Mouse (Mus musculus) heart, adult 2 months (tissue): ENCODE data around the gene Mapk6. TPM values are rescaled to one million over a fixed set of nuclear protein-coding genes. Genes with fewer than 3 reads are reported as not detected.
A peak's percentile ranks its signal among the peaks of the same experiment; 100 is the strongest.

Experiments used
- DNase-seq, 2 experiments: peaks; one replicate each; pipeline ENCODE4 v3.0.0; 2021
- H3K27ac ChIP-seq: fragments of 200-600 bp; 2 replicates; pipeline ENCODE4 v1.8.1; 2022
- H3K27me3 ChIP-seq: fragments of 200-500 bp; 2 replicates; pipeline ENCODE4 v1.6.1; 2012; ENCODE audit warnings: mild to moderate bottlenecking, low read length, inconsistent platforms, mixed read lengths; ENCODE audit not compliant: control insufficient read depth, insufficient read depth
- H3K36me3 ChIP-seq: fragments of 200-500 bp; 2 replicates; pipeline ENCODE4 v1.6.1; 2012; ENCODE audit warnings: low read length, inconsistent platforms; ENCODE audit not compliant: control insufficient read depth, insufficient read depth
- H3K4me1 ChIP-seq: fragments of 200-500 bp; 2 replicates; pipeline ENCODE4 v1.6.1; 2011; ENCODE audit warnings: low read length; ENCODE audit not compliant: control insufficient read depth, insufficient read depth
- H3K4me3 ChIP-seq: fragments of 200-600 bp; 2 replicates; pipeline ENCODE4 v1.8.1; 2022
- H3K79me2 ChIP-seq: fragments of 200-500 bp; replicated peaks from 2 replicates; pipeline ENCODE4 v1.6.1; 2012; ENCODE audit warnings: mild to moderate bottlenecking, inconsistent platforms, low read length, moderate library complexity, mixed read lengths; ENCODE audit not compliant: control insufficient read depth, insufficient read depth
- H3K9ac ChIP-seq: fragments of 200-500 bp; 2 replicates; pipeline ENCODE4 v1.6.1; 2012; ENCODE audit warnings: low read depth, mild to moderate bottlenecking, control low read depth, inconsistent platforms, low read length, mixed read lengths
- CTCF ChIP-seq: fragments of 200-600 bp; IDR thresholded peaks from 2 replicates; pipeline ENCODE4 v1.8.1; 2022; ENCODE audit warnings: antibody characterized with exemption, mild to moderate bottlenecking, moderate library complexity
- EP300 ChIP-seq: fragments of 200-500 bp; IDR thresholded peaks from 2 replicates; pipeline ENCODE4 v1.6.1; 2011; ENCODE audit warnings: low read depth, low read length, control low read depth; ENCODE audit not compliant: insufficient read depth
- POLR2A ChIP-seq: fragments of 200-500 bp; IDR thresholded peaks from 2 replicates; pipeline ENCODE4 v1.6.1; 2011; ENCODE audit warnings: mild to moderate bottlenecking, low read depth, low read length, control low read depth; ENCODE audit not compliant: insufficient read depth
- WGBS: fragments of 180-500 bp; shearing (Covaris S2); methylation state at CpG from one replicate; pipeline ENCODE4 v1.1.7; 2018; 5-methylcytosine and 5-hydroxymethylcytosine counted together
- intact Hi-C: fragments of 180-260 bp; cut with DNase I; formaldehyde crosslinking; loops from one replicate; pipeline ENCODE4 v1.15.1; 2025
- polyA plus RNA-seq: library from polyadenylated mRNA; depleted of rRNA; stranded (reverse); fragments of >200 nt; gene quantifications from 2 replicates; pipeline ENCODE4 v1.2.3, GENCODE M21; 2012
- total RNA-seq, 2 experiments: library from RNA; stranded (reverse); gene quantifications; 2 replicates each; pipeline ENCODE4 v1.2.3; 2021

The Mapk6 gene
- total and polyA plus RNA-seq, 3 experiments: 11.2 to 26.8 (median 25.6) TPM

GRCm38 (mm10) chr9:75408204-75408826, 1.5 kb downstream of the Mapk6 start:
- DNase-seq: no peak
- peaks cover 8% of the 10 kb centered on the region for H3K4me1 ChIP-seq
- 12% methylated on average over 11 of the region's 11 CpGs for WGBS
- no peaks in the 10 kb centered on the region for H3K27me3 ChIP-seq
- H3K36me3 ChIP-seq: peaks cover 2% of the 10 kb centered on the region
- intact Hi-C loops: no loop called here
- peak overlapping the region; percentile 99 for H3K27ac ChIP-seq
- peak overlapping the region; percentile 85 for H3K4me3 ChIP-seq
- peaks cover 4% of the 10 kb centered on the region; the same call in 1 of the 2 replicates for H3K79me2 ChIP-seq
- TF ChIP-seq CTCF (no peak), EP300 (no peak)
- no peak overlapping the region for H3K9ac ChIP-seq

- H3K27me3 ChIP-seq: no peaks in the 10 kb centered on the region
- no peak overlapping the region; the same call in 1 of the 2 replicates for H3K9ac ChIP-seq
- H3K4me1 ChIP-seq: peaks cover 8% of the 10 kb centered on the region
- H3K4me3 ChIP-seq: peak overlapping the region; percentile 85
- 10% methylated on average over 10 of the region's 10 CpGs for WGBS
- peaks cover 2% of the 10 kb centered on the region for H3K36me3 ChIP-seq
- TF ChIP-seq POLR2A (0 out of 2 replicates have a peak, but pooled peaks have one; percentile 14), EP300 (no peak)
- intact Hi-C loops: no loop called here
- H3K79me2 ChIP-seq: peaks cover 6% of the 10 kb centered on the region
- peak overlapping the region; percentile 16 for H3K27ac ChIP-seq
- peak; percentile 52 to 63 for DNase-seq
These were observed 2.0 kb downstream of the Mapk6 start for GRCm38 (mm10) chr9:75407803-75408202.

- no peak for TF ChIP-seq CTCF
- no peak for TF ChIP-seq POLR2A
- no peak for TF ChIP-seq EP300
- Histone ChIP-seq H3K4me3 (no peak overlapping the region), H3K27ac (no peak overlapping the region), H3K79me2 (peaks cover 7% of the 10 kb centered on the region), H3K36me3 (peaks cover 2% of the 10 kb centered on the region), H3K4me1 (peaks cover 16% of the 10 kb centered on the region), H3K27me3 (no peaks in the 10 kb centered on the region), H3K9ac (no peak overlapping the region)
- 76% methylated on average over 2 of the region's 2 CpGs for WGBS
- intact Hi-C loops: no loop called here
- DNase-seq: no peak
These were observed 3.7 kb downstream of the Mapk6 start for GRCm38 (mm10) chr9:75406121-75406520.

- TF ChIP-seq POLR2A (no peak), CTCF (no peak), EP300 (no peak)
- Histone ChIP-seq H3K4me1 (peaks cover 17% of the 10 kb centered on the region), H3K79me2 (peaks cover 10% of the 10 kb centered on the region), H3K27ac (no peak overlapping the region), H3K27me3 (no peaks in the 10 kb centered on the region), H3K4me3 (no peak overlapping the region), H3K36me3 (peaks cover 6% of the 10 kb centered on the region), H3K9ac (no peak overlapping the region)
- no peak for DNase-seq
- 30% methylated on average over 3 of the region's 3 CpGs for WGBS
- intact Hi-C loops: no loop called here
These were observed 6.3 kb downstream of the Mapk6 start for GRCm38 (mm10) chr9:75403520-75403919.

GRCm38 (mm10) chr9:75401593-75402504, 8.0 kb downstream of the Mapk6 start:
- no peak for TF ChIP-seq CTCF
- no peak for TF ChIP-seq POLR2A
- no peak for TF ChIP-seq EP300
- intact Hi-C loops: loop anchor here (2.0 kb wide), 1 partner anchor 39 kb away; no protein-coding TSS in a partner anchor
- peak; percentile 23 to 34 for DNase-seq
- Histone ChIP-seq H3K4me1 (peaks cover 16% of the 10 kb centered on the region), H3K79me2 (peaks cover 12% of the 10 kb centered on the region), H3K27me3 (no peaks in the 10 kb centered on the region), H3K27ac (peak overlapping the region; percentile 10; the same call in 1 of the 2 replicates), H3K4me3 (peak overlapping the region; percentile 4; the same call in 1 of the 2 replicates), H3K9ac (peak overlapping the region; percentile 17; the same call in 1 of the 2 replicates), H3K36me3 (peaks cover 6% of the 10 kb centered on the region)
- 22% methylated on average over 20 of the region's 20 CpGs for WGBS
